Mouse (Mus musculus): ENCODE measurements around the gene Ssbp1.

Ssbp1 gene

GRCm38 (mm10) chr6:40470916-40471719, at the start of gene Ssbp1:
Gene Ssbp1 (plus strand): TSS chr6:40471352.
- DNase-seq (ENCODE audit: low spot score in 2 of 2): peak; percentile 90 to 93

GRCm38 (mm10) chr6:40423013-40423412, 48.1 kb upstream of the Ssbp1 start:
- no peak for DNase-seq (ENCODE audit: low spot score in 2 of 2)

- DNase-seq (ENCODE audit: low spot score in 2 of 2): peak; percentile 28 to 46
Measured at GRCm38 (mm10) chr6:40423774-40424173, 47.4 kb upstream of the Ssbp1 start.

GRCm38 (mm10) chr6:40427441-40427840, 43.7 kb upstream of the Ssbp1 start:
- DNase-seq (ENCODE audit: low spot score in 2 of 2): no peak

- no peak for DNase-seq (ENCODE audit: low spot score in 2 of 2)
Measured at GRCm38 (mm10) chr6:40428696-40429095, 42.5 kb upstream of the Ssbp1 start.

- no peak for DNase-seq (ENCODE audit: low spot score in 2 of 2)
Measured at GRCm38 (mm10) chr6:40429521-40429931, 41.6 kb upstream of the Ssbp1 start.

GRCm38 (mm10) chr6:40430251-40430650, 40.9 kb upstream of the Ssbp1 start:
- peak; percentile 71 to 74 for DNase-seq (ENCODE audit: low spot score in 2 of 2)

- DNase-seq (ENCODE audit: low spot score in 2 of 2): no peak
Measured at GRCm38 (mm10) chr6:40430878-40431277, 40.3 kb upstream of the Ssbp1 start.

- no peak for DNase-seq (ENCODE audit: low spot score in 2 of 2)
Measured at GRCm38 (mm10) chr6:40431356-40431755, 39.8 kb upstream of the Ssbp1 start.

- no peak for DNase-seq (ENCODE audit: low spot score in 2 of 2)
Measured at GRCm38 (mm10) chr6:40431812-40432211, 39.3 kb upstream of the Ssbp1 start.

- peak; percentile 17 to 29 for DNase-seq (ENCODE audit: low spot score in 2 of 2)
Measured at GRCm38 (mm10) chr6:40432346-40433275, 38.5 kb upstream of the Ssbp1 start.

- DNase-seq (ENCODE audit: low spot score in 2 of 2): no peak
Measured at GRCm38 (mm10) chr6:40434697-40435096, 36.5 kb upstream of the Ssbp1 start.

- peak in 1 of 2 experiments; percentile 7 for DNase-seq (ENCODE audit: low spot score in 2 of 2)
Measured at GRCm38 (mm10) chr6:40435151-40436046, 35.8 kb upstream of the Ssbp1 start.

- DNase-seq (ENCODE audit: low spot score in 2 of 2): peak; percentile 70 to 78
Measured at GRCm38 (mm10) chr6:40436047-40436483, 35.1 kb upstream of the Ssbp1 start, which contains the start of gene E330009J07Rik. Gene E330009J07Rik (minus strand): TSS chr6:40436135.

- no peak for DNase-seq (ENCODE audit: low spot score in 2 of 2)
Measured at GRCm38 (mm10) chr6:40438936-40439335, 32.2 kb upstream of the Ssbp1 start, which contains the start of gene Wee2. Gene Wee2 (plus strand): TSS chr6:40439088.

GRCm38 (mm10) chr6:40439731-40440130, 31.4 kb upstream of the Ssbp1 start:
- peak; percentile 7 to 12 for DNase-seq (ENCODE audit: low spot score in 2 of 2)

- no peak for DNase-seq (ENCODE audit: low spot score in 2 of 2)
Measured at GRCm38 (mm10) chr6:40441276-40441675, 29.9 kb upstream of the Ssbp1 start.

GRCm38 (mm10) chr6:40441755-40442154, 29.4 kb upstream of the Ssbp1 start:
- no peak for DNase-seq (ENCODE audit: low spot score in 2 of 2)

GRCm38 (mm10) chr6:40443281-40443928, 27.7 kb upstream of the Ssbp1 start:
- DNase-seq (ENCODE audit: low spot score in 2 of 2): no peak

GRCm38 (mm10) chr6:40448626-40449025, 22.5 kb upstream of the Ssbp1 start:
- DNase-seq (ENCODE audit: low spot score in 2 of 2): no peak

Data from spleen, postnatal 36 days (tissue).